Mouse (Mus musculus): ENCODE measurements around the gene Pinlyp. TPM values are rescaled to one million over a fixed set of nuclear protein-coding genes. Genes with fewer than 3 reads are reported as not detected.
"Not testable (repeated sequence)": the region's sequence is repeated elsewhere in the genome, so short reads cannot be mapped to it uniquely, and the experiment has no call there.

Pinlyp gene
- total and polyA plus RNA-seq, 3 experiments = not detected

DNA sequence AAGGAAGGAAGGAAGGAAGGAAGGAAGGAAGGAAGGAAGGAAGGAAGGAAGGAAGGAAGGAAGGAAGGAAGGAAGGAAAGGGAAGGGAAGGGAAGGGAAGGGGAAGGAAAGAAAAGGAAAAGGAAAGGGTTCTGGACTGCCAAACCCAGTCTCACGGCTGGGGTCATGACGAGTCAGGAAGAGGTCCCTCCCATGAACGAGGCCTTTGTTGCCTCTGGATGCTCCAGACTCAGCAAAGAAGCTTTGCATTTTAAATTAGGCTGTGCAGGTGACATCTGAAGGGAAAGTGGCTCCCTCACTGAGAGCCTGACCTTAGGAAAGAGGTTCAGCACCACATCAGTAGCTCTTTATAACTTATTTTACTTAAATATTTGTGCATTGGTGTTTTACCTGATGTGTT is 26.8 kb downstream of the Pinlyp start:
- TF ChIP-seq CTCF (IDR thresholded peaks at IDR 0.05) = no peak
- no peak for TF ChIP-seq POLR2A (IDR thresholded peaks at IDR 0.05; ENCODE audit: insufficient read depth, low read depth, low read length)
- no peak for TF ChIP-seq EP300 (IDR thresholded peaks at IDR 0.05; ENCODE audit: insufficient read depth, low read depth, low read length)
- Histone ChIP-seq H3K36me3 (ENCODE audit: control insufficient read depth, insufficient read depth, low read length) (no peaks in the 10 kb centered on the region), H3K27me3 (ENCODE audit: control insufficient read depth, insufficient read depth, low read length) (no peaks in the 10 kb centered on the region), H3K4me3 (no peak overlapping the region), H3K79me2 (replicated peaks; ENCODE audit: control insufficient read depth, insufficient read depth, low read length) (no peaks in the 10 kb centered on the region), H3K27ac (no peak overlapping the region), H3K4me1 (ENCODE audit: control insufficient read depth, insufficient read depth, low read length) (no peaks in the 10 kb centered on the region), H3K9ac (ENCODE audit: low read depth, low read length) (no peak overlapping the region)
- DNase-seq = no peak
- intact Hi-C loops (cut with DNase I) = no loop called here
- 56% methylated on average over 3 of the region's 3 CpGs for WGBS

DNA sequence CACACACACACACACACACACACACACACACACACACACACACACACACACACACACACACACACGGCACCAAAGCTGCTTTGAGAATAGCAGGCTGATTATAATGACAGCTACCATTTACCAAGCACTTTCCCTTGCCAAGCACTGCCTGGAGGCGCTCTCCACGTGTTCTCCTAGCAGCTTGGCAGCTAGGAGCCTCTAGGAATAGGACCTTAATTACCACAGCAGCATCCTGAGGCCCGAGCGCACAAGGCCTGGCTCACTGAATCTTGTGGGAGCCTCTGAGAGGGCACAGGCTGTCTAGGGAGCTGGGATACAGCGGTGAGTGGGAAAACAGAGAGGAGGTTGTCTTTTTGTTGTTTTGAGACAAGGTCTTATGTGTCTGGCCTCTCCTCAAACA is 28.3 kb downstream of the Pinlyp start:
- Histone ChIP-seq H3K27me3 (ENCODE audit: control insufficient read depth, insufficient read depth, low read length) (no peaks in the 10 kb centered on the region), H3K4me1 (ENCODE audit: control insufficient read depth, insufficient read depth, low read length) (no peaks in the 10 kb centered on the region), H3K79me2 (replicated peaks; ENCODE audit: control insufficient read depth, insufficient read depth, low read length) (no peaks in the 10 kb centered on the region), H3K9ac (ENCODE audit: low read depth, low read length) (no peak overlapping the region), H3K4me3 (no peak overlapping the region), H3K36me3 (ENCODE audit: control insufficient read depth, insufficient read depth, low read length) (no peaks in the 10 kb centered on the region), H3K27ac (no peak overlapping the region)
- 60% methylated on average over 6 of the region's 6 CpGs for WGBS
- TF ChIP-seq CTCF (IDR thresholded peaks at IDR 0.05) (no peak), POLR2A (IDR thresholded peaks at IDR 0.05; ENCODE audit: insufficient read depth, low read depth, low read length) (no peak), EP300 (IDR thresholded peaks at IDR 0.05; ENCODE audit: insufficient read depth, low read depth, low read length) (no peak)
- intact Hi-C loops (cut with DNase I) = no loop called here
- peak in 1 of 2 experiments; percentile 40 for DNase-seq

DNA sequence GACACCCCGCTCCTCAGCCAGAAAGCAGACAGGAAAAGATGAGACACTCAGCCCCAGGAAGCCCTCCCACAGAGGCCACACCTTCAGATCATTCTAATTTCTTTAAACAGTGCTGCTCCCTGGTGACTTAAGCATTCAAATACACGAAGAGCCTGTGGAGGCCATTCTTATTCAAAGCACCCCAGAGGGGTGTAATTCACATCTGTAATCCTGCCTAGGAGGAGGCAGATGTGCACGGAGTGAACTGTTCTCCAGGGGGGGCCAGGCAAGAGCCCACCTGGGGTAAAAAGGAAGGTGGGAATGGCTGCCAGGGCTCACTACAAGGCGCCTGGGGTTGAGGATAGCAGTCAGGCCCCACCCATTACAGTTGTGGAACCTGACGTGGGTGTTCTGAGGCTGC is 28.8 kb downstream of the Pinlyp start:
- Histone ChIP-seq H3K79me2 (replicated peaks; ENCODE audit: control insufficient read depth, insufficient read depth, low read length) (no peaks in the 10 kb centered on the region), H3K4me3 (no peak overlapping the region), H3K27me3 (ENCODE audit: control insufficient read depth, insufficient read depth, low read length) (no peaks in the 10 kb centered on the region), H3K27ac (no peak overlapping the region), H3K36me3 (ENCODE audit: control insufficient read depth, insufficient read depth, low read length) (no peaks in the 10 kb centered on the region), H3K4me1 (ENCODE audit: control insufficient read depth, insufficient read depth, low read length) (no peaks in the 10 kb centered on the region), H3K9ac (ENCODE audit: low read depth, low read length) (no peak overlapping the region)
- 56% methylated on average over 5 of the region's 5 CpGs for WGBS
- TF ChIP-seq POLR2A (IDR thresholded peaks at IDR 0.05; ENCODE audit: insufficient read depth, low read depth, low read length) (no peak), CTCF (IDR thresholded peaks at IDR 0.05) (no peak), EP300 (IDR thresholded peaks at IDR 0.05; ENCODE audit: insufficient read depth, low read depth, low read length) (no peak)
- no peak for DNase-seq
- intact Hi-C loops (cut with DNase I) = no loop called here

DNA sequence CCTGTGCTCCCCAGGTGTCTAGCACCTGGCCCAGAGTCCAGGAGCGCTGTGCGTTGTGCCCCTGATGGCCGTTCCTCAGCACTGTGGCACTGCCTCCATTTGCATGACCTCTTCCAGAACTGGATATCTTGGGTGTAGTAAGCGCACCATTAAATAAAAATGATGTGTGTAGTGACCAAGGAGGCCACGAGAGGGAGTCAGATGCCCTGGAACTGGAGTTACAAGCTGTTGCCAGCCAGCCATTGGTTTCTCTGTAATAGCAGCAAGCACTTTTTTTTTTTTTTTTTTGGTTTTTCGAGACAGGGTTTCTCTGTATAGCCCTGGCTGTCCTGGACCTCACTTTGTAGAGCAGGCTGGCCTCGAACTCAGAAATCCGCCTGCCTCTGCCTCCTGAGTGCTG is 29.6 kb downstream of the Pinlyp start:
- H3K4me3 ChIP-seq; H3K36me3 ChIP-seq (ENCODE audit: control insufficient read depth, insufficient read depth, low read length); H3K27me3 ChIP-seq (ENCODE audit: control insufficient read depth, insufficient read depth, low read length); DNase-seq; intact Hi-C loops (cut with DNase I); H3K27ac ChIP-seq; H3K4me1 ChIP-seq (ENCODE audit: control insufficient read depth, insufficient read depth, low read length); H3K9ac ChIP-seq (ENCODE audit: low read depth, low read length); H3K79me2 ChIP-seq (replicated peaks; ENCODE audit: control insufficient read depth, insufficient read depth, low read length): not testable (repeated sequence)
- 82% methylated on average over 8 of the region's 8 CpGs for whole genome bisulfite sequencing
- peak; percentile 32 for TF ChIP-seq CTCF (IDR thresholded peaks at IDR 0.05)

DNA sequence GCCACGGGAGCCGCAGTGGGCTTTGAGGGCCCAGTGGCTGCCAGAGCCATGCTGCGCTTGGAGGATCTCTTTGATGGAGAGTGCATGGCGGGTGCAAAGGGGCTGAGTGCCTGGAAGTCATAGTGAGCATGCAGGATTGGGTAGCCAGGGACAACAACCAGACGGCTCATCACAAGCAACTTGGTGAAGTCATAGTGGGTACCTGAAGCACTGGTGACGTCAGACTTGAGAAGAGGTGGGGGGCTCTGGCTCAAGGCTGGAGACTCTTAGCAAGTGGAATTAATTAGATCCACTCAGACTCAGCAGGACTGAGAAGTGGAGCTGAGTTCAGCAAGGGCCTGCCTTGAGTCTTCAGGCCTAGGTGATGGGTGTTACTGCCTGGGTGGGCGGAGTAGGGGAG is 33.6 kb downstream of the Pinlyp start, which contains the start of gene AC161166.1:
Gene AC161166.1, minus strand, starts transcription at position 101 of the 400 bp plus-strand sequence.
- no peak within 1 kb of the TSS for H3K27ac ChIP-seq
- no peak for TF ChIP-seq CTCF (IDR thresholded peaks at IDR 0.05)
- no peak for TF ChIP-seq POLR2A (IDR thresholded peaks at IDR 0.05; ENCODE audit: insufficient read depth, low read depth, low read length)
- no peak for TF ChIP-seq EP300 (IDR thresholded peaks at IDR 0.05; ENCODE audit: insufficient read depth, low read depth, low read length)
- no peak within 1 kb of the TSS for H3K9ac ChIP-seq (ENCODE audit: low read depth, low read length)
- no peaks in the 10 kb centered on the region for H3K79me2 ChIP-seq (replicated peaks; ENCODE audit: control insufficient read depth, insufficient read depth, low read length)
- no peaks in the 10 kb centered on the region for H3K27me3 ChIP-seq (ENCODE audit: control insufficient read depth, insufficient read depth, low read length)
- 94% methylated on average over 7 of the region's 7 CpGs for WGBS
- DNase-seq = no peak
- 0 out of 2 replicates have a peak, but pooled peaks cover 1% of the 10 kb centered on the region for H3K4me1 ChIP-seq (ENCODE audit: control insufficient read depth, insufficient read depth, low read length)
- intact Hi-C loops (cut with DNase I) = no loop called here
- H3K4me3 ChIP-seq = no peak within 1 kb of the TSS
- no peaks in the 10 kb centered on the region for H3K36me3 ChIP-seq (ENCODE audit: control insufficient read depth, insufficient read depth, low read length)

DNA sequence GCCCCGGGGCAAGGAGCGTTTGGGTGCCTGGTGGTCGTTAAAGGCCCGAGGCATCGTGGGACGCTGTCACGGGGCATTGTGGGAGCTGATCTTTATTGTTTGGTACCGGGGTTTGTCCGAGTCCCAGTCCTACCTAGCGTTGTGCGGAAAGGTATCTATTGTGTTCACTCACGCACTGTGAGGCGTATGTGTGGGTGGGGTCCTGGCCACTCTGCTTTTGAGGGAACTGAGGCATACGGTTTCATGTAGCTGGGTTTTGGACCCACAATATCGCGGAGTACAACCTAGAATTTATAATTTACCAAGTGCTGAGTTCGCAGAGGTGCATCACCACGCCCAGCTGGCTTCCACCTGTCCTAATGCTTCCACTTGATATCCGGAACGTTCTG is 38.2 kb downstream of the Pinlyp start:
- Histone ChIP-seq H3K4me1 (ENCODE audit: control insufficient read depth, insufficient read depth, low read length) (0 out of 2 replicates have a peak, but pooled peaks cover 1% of the 10 kb centered on the region), H3K27me3 (ENCODE audit: control insufficient read depth, insufficient read depth, low read length) (no peaks in the 10 kb centered on the region), H3K27ac (peak overlapping the region; percentile 91), H3K9ac (ENCODE audit: low read depth, low read length) (peak overlapping the region; percentile 95), H3K4me3 (peak overlapping the region; percentile 92), H3K36me3 (ENCODE audit: control insufficient read depth, insufficient read depth, low read length) (no peaks in the 10 kb centered on the region), H3K79me2 (replicated peaks; ENCODE audit: control insufficient read depth, insufficient read depth, low read length) (no peaks in the 10 kb centered on the region)
- 2% methylated on average over 20 of the region's 20 CpGs for WGBS
- DNase-seq = no peak
- intact Hi-C loops (cut with DNase I) = loop anchor here (1.0 to 5.0 kb wide), 3 partner anchors 23 to 35 kb away; partner anchors contain the start of genes Cadm4 and Irgq
- TF ChIP-seq CTCF (IDR thresholded peaks at IDR 0.05) (no peak), EP300 (IDR thresholded peaks at IDR 0.05; ENCODE audit: insufficient read depth, low read depth, low read length) (no peak), POLR2A (IDR thresholded peaks at IDR 0.05; ENCODE audit: insufficient read depth, low read depth, low read length) (no peak)

All from heart, adult 2 months (tissue).